Mouse (Mus musculus) olfactory bulb, adult 2 months (tissue): ENCODE data around the gene Bbc3.

Experiments
- CTCF ChIP-seq: fragments of 200-500 bp; IDR thresholded peaks from 2 replicates; pipeline ENCODE4 v1.5.1; 2012; ENCODE audit warnings: low read depth, mild to moderate bottlenecking, low read length, moderate library complexity; ENCODE audit not compliant: insufficient read depth
- POLR2A ChIP-seq: fragments of 200-500 bp; IDR thresholded peaks from 2 replicates; pipeline ENCODE4 v1.6.1; 2012; ENCODE audit warnings: mild to moderate bottlenecking, low read depth, low read length, moderate library complexity; ENCODE audit not compliant: insufficient read depth

GRCm38 (mm10) chr7:16312011-16312671 lies 3.9 kb downstream of the Bbc3 start:
- no peak for TF ChIP-seq CTCF
- no peak for TF ChIP-seq POLR2A
